14 mouse cellular contexts compared by ENCODE assay signal in the genomic region with DNA sequence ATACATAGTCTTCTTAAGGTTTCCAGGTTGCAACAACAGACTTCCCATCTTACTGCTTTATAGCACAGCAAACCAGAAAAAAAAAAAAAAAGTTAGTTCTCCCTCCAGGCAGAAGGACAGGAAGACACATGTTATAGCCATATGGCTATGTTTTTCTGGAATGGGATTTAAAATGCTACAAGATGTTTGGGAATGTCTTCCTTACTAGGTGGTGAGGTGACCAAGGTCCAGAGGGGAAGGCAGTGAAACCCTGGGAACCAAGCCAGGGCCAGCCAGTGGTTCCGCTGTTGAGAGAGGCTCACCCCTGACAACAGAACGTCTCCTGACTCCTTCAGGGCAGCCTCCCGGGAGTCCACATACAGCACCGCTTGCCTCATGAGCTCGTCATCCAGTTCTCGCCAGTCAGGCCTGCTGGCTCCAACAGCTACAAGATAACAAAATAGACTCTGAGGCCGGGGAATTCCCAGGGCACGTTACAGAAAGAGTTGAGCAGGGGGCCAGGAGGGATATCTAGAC. TPM values are rescaled to one million over a fixed set of nuclear protein-coding genes. Genes with fewer than 3 reads are reported as not detected.
A peak's percentile ranks its signal among the peaks of the same experiment; 100 is the strongest.
DNase-seq lines count a peak whose midpoint lies in the region; ATAC-seq and TF ChIP-seq lines count a peak whose summit lies in the region.
"Had no signal": no experiment of that assay in that cellular context is flagged by ENCODE, and none has a peak within 500 bp of the region (broad histone marks: within the 10 kb centered on the region; RNA-seq: fewer than 3 reads in every experiment).

No protein-coding gene starts in this region.

- no peak for TF ChIP-seq CTCF in brain, embryonic 14.5 days (IDR thresholded peaks at IDR 0.05; ENCODE audit: borderline replicate concordance, extremely low read depth, insufficient read depth, insufficient read length)
- TF ChIP-seq CTCF in liver, adult 2 months (IDR thresholded peaks at IDR 0.05; ENCODE audit: low read depth, low read length) = no peak

- H3K27me3 ChIP-seq in heart, embryonic 13.5 days (replicated peaks) = no peaks in the 10 kb centered on the region
- H3K27me3 ChIP-seq in embryonic facial prominence, embryonic 14.5 days (replicated peaks; ENCODE audit: control insufficient read depth, insufficient read depth, low read length) = no peaks in the 10 kb centered on the region
- H3K27me3 ChIP-seq in liver, adult 2 months (ENCODE audit: control insufficient read depth, insufficient read depth, low read length) = no peaks in the 10 kb centered on the region
- H3K27me3 ChIP-seq in neural tube, embryonic 15.5 days (replicated peaks) = no peaks in the 10 kb centered on the region
- H3K27me3 ChIP-seq: embryonic facial prominence, embryonic 13.5 days; stomach, embryonic 15.5 days had no signal

- DNase-seq in heart, postnatal 14 days = no peak
- peak; percentile 35 for DNase-seq in brain, embryonic 14.5 days (ENCODE audit: low read depth)
- peak; percentile 52 for DNase-seq in embryonic facial prominence, embryonic 14.5 days (ENCODE audit: low spot score)
- peak; percentile 77 for DNase-seq in liver, adult 2 months (ENCODE audit: extremely low read depth, low read depth, low spot score)
- DNase-seq in lung, postnatal 36 days = no peak

- no peak overlapping the region for H3K4me3 ChIP-seq in heart, embryonic 13.5 days
- no peak overlapping the region for H3K4me3 ChIP-seq in embryonic facial prominence, embryonic 14.5 days (ENCODE audit: low read depth, low read length)
- no peak overlapping the region for H3K4me3 ChIP-seq in liver, adult 2 months (ENCODE audit: insufficient read depth, low read depth, low read length)
- H3K4me3 ChIP-seq in neural tube, embryonic 15.5 days (replicated peaks) = no peak overlapping the region
- H3K4me3 ChIP-seq: embryonic facial prominence, embryonic 13.5 days; stomach, embryonic 15.5 days had no signal

- peak; percentile 35; the same call in 1 of the 2 replicates for ATAC-seq in heart, embryonic 13.5 days (ENCODE audit: extremely low read depth, insufficient number of reproducible peaks, low FRiP score, low TSS enrichment)
- peak; percentile 19; the same call in 1 of the 2 replicates for ATAC-seq in embryonic facial prominence, embryonic 14.5 days (ENCODE audit: low read depth)
- ATAC-seq in neural tube, embryonic 15.5 days (ENCODE audit: low FRiP score) = no peak
- ATAC-seq in erythroblast, adult 5-6 weeks (replicated peaks; ENCODE audit: low FRiP score, poor library complexity, severe bottlenecking) = no peak

- H3K9me3 ChIP-seq in heart, embryonic 13.5 days = no peaks in the 10 kb centered on the region
- H3K9me3 ChIP-seq in embryonic facial prominence, embryonic 14.5 days (ENCODE audit: control insufficient read depth, low read length) = no peaks in the 10 kb centered on the region
- no peaks in the 10 kb centered on the region for H3K9me3 ChIP-seq in neural tube, embryonic 15.5 days (replicated peaks)
- H3K9me3 ChIP-seq: embryonic facial prominence, embryonic 13.5 days; stomach, embryonic 15.5 days had no signal

- H3K4me2 ChIP-seq in heart, embryonic 13.5 days = peak overlapping the region; percentile 5; the same call in 1 of the 2 replicates
- H3K4me2 ChIP-seq in embryonic facial prominence, embryonic 14.5 days (ENCODE audit: low read depth, low read length) = no peak overlapping the region
- no peak overlapping the region for H3K4me2 ChIP-seq in neural tube, embryonic 15.5 days
- H3K4me2 ChIP-seq: embryonic facial prominence, embryonic 13.5 days; midbrain, embryonic 11.5 days; stomach, embryonic 15.5 days had no signal

- no peaks in the 10 kb centered on the region for H3K36me3 ChIP-seq in heart, embryonic 13.5 days
- H3K36me3 ChIP-seq in embryonic facial prominence, embryonic 14.5 days (ENCODE audit: control insufficient read depth, insufficient read depth, low read length) = no peaks in the 10 kb centered on the region
- H3K36me3 ChIP-seq in liver, adult 2 months (ENCODE audit: control insufficient read depth, insufficient read depth, low read length) = no peaks in the 10 kb centered on the region
- H3K36me3 ChIP-seq in neural tube, embryonic 15.5 days = no peaks in the 10 kb centered on the region
- H3K36me3 ChIP-seq: embryonic facial prominence, embryonic 13.5 days; stomach, embryonic 15.5 days had no signal

- H3K27ac ChIP-seq in heart, embryonic 13.5 days (replicated peaks) = peak overlapping the region; percentile 3; the same call in 1 of the 2 replicates
- no peak overlapping the region for H3K27ac ChIP-seq in embryonic facial prominence, embryonic 14.5 days (replicated peaks; ENCODE audit: low read depth, low read length)
- peak overlapping the region; percentile 92 for H3K27ac ChIP-seq in liver, adult 2 months (replicated peaks; ENCODE audit: insufficient read depth, low read depth, low read length)
- H3K27ac ChIP-seq in neural tube, embryonic 15.5 days (replicated peaks) = no peak overlapping the region
- H3K27ac ChIP-seq: embryonic facial prominence, embryonic 13.5 days; stomach, embryonic 15.5 days had no signal

- TF ChIP-seq POLR2A in brain, embryonic 14.5 days (IDR thresholded peaks at IDR 0.05; ENCODE audit: borderline replicate concordance, extremely low read depth, insufficient read depth, insufficient read length, poor library complexity, severe bottlenecking) = no peak
- TF ChIP-seq POLR2A in liver, adult 2 months (IDR thresholded peaks at IDR 0.05; ENCODE audit: extremely low read depth, insufficient read depth, low read length) = no peak

- H3K79me2 ChIP-seq in liver, adult 2 months (ENCODE audit: control insufficient read depth, insufficient read depth, low read length) = no peaks in the 10 kb centered on the region

- peaks cover 17% of the 10 kb centered on the region for H3K4me1 ChIP-seq in heart, embryonic 13.5 days
- H3K4me1 ChIP-seq in embryonic facial prominence, embryonic 14.5 days (ENCODE audit: control insufficient read depth, insufficient read depth, low read length) = peaks cover 11% of the 10 kb centered on the region
- peaks cover 25% of the 10 kb centered on the region for H3K4me1 ChIP-seq in liver, adult 2 months (ENCODE audit: control insufficient read depth, insufficient read depth, low read length)
- H3K4me1 ChIP-seq in neural tube, embryonic 15.5 days = 0 out of 2 replicates have a peak, but pooled peaks cover 3% of the 10 kb centered on the region
- H3K4me1 ChIP-seq: stomach, embryonic 15.5 days had no signal

- 10% methylated on average over 8 of the region's 8 CpGs for WGBS in heart, embryonic 13.5 days
- 34% methylated on average over 8 of the region's 8 CpGs for WGBS in embryonic facial prominence, embryonic 14.5 days
- 20% methylated on average over 8 of the region's 8 CpGs for WGBS in liver, adult 2 months
- 66% methylated on average over 8 of the region's 8 CpGs for WGBS in neural tube, embryonic 15.5 days

- intact Hi-C loops in heart, postnatal 14 days (cut with DNase I) = no loop called here

- H3K9ac ChIP-seq in heart, embryonic 13.5 days = no peak overlapping the region
- H3K9ac ChIP-seq in embryonic facial prominence, embryonic 14.5 days (ENCODE audit: low read depth, low read length) = no peak overlapping the region
- no peak overlapping the region for H3K9ac ChIP-seq in liver, adult 2 months (ENCODE audit: low read depth, low read length)
- no peak overlapping the region for H3K9ac ChIP-seq in neural tube, embryonic 15.5 days (replicated peaks)
- H3K9ac ChIP-seq: embryonic facial prominence, embryonic 13.5 days; stomach, embryonic 15.5 days had no signal

RNA-seq across cellular contexts. Expression of a gene that starts 11.7 kb away (rescaled TPM):
- polyA plus RNA-seq in heart, embryonic 13.5 days (2015; fragmentation: Nextera tagmentation; extraction: Ambion mirVana) = 1.7 and 1.9 TPM in 2 replicates
- under 1 TPM; 0.51 to 0.88 TPM for total RNA-seq in heart, postnatal 14 days (2021)
- 15.6 and 20.1 TPM in 2 replicates for polyA plus RNA-seq in brain, embryonic 14.5 days (2012; rRNA removed)
- polyA plus RNA-seq in embryonic facial prominence, embryonic 14.5 days (2014; fragmentation: Nextera tagmentation; extraction: Ambion mirVana) = 55.2 and 62.9 TPM in 2 replicates
- 1.0 and 1.4 TPM in 2 replicates for total RNA-seq in liver, adult 2 months (2014; rRNA removed)
- polyA plus RNA-seq in liver, adult 2 months (2012; rRNA removed) = 1.0 and 2.0 TPM in 2 replicates
- 9.0 and 9.9 TPM in 2 replicates for polyA plus RNA-seq in neural tube, embryonic 15.5 days (2015; fragmentation: Nextera tagmentation; extraction: Ambion mirVana)
- total RNA-seq in erythroblast, adult 5-6 weeks (2015; ENCODE audit: low replicate concordance) = not detected in 2 replicates
- total RNA-seq in erythroblast, adult 5-6 weeks (2017; ENCODE audit: low replicate concordance) = not detected in 2 replicates

RNA-seq across cellular contexts. Expression of a gene that starts 13.6 kb away (rescaled TPM):
- polyA plus RNA-seq in heart, embryonic 13.5 days (2015; fragmentation: Nextera tagmentation; extraction: Ambion mirVana) = not detected in 2 replicates
- total RNA-seq in heart, postnatal 14 days (2021) = not detected
- polyA plus RNA-seq in brain, embryonic 14.5 days (2012; rRNA removed) = 0.04 TPM in 1 of 2 replicates, not detected in the other
- polyA plus RNA-seq in embryonic facial prominence, embryonic 14.5 days (2014; fragmentation: Nextera tagmentation; extraction: Ambion mirVana) = not detected in 2 replicates
- 0.18 and 0.20 TPM in 2 replicates for total RNA-seq in liver, adult 2 months (2014; rRNA removed)
- polyA plus RNA-seq in liver, adult 2 months (2012; rRNA removed) = 0.05 TPM in 1 of 2 replicates, not detected in the other
- not detected in 2 replicates for polyA plus RNA-seq in neural tube, embryonic 15.5 days (2015; fragmentation: Nextera tagmentation; extraction: Ambion mirVana)
- total RNA-seq in erythroblast, adult 5-6 weeks (2015; ENCODE audit: low replicate concordance) = not detected in 2 replicates
- total RNA-seq in erythroblast, adult 5-6 weeks (2017; ENCODE audit: low replicate concordance) = not detected in 2 replicates
- total RNA-seq: adrenal gland, postnatal 36 days; left cerebral cortex, postnatal 25 days had no signal
- polyA plus RNA-seq: embryonic facial prominence, embryonic 13.5 days; heart, embryonic 14.5 days; midbrain, embryonic 11.5 days; stomach, embryonic 15.5 days had no signal

RNA-seq across cellular contexts. Expression of a gene that starts 16.6 kb away (rescaled TPM):
- polyA plus RNA-seq in heart, embryonic 13.5 days (2015; fragmentation: Nextera tagmentation; extraction: Ambion mirVana) = 0.04 and 0.05 TPM in 2 replicates
- total RNA-seq in heart, postnatal 14 days (2021) = under 1 TPM in 1 of 2 experiments, not detected in 1; 0.12 TPM
- polyA plus RNA-seq in brain, embryonic 14.5 days (2012; rRNA removed) = not detected in 2 replicates
- 0.07 TPM in 1 of 2 replicates, not detected in the other for polyA plus RNA-seq in embryonic facial prominence, embryonic 14.5 days (2014; fragmentation: Nextera tagmentation; extraction: Ambion mirVana)
- total RNA-seq in liver, adult 2 months (2014; rRNA removed) = 36.0 and 40.0 TPM in 2 replicates
- polyA plus RNA-seq in liver, adult 2 months (2012; rRNA removed) = 15.8 and 17.0 TPM in 2 replicates
- polyA plus RNA-seq in neural tube, embryonic 15.5 days (2015; fragmentation: Nextera tagmentation; extraction: Ambion mirVana) = 0.32 TPM in 1 of 2 replicates, not detected in the other
- not detected in 2 replicates for total RNA-seq in erythroblast, adult 5-6 weeks (2015; ENCODE audit: low replicate concordance)
- not detected in 2 replicates for total RNA-seq in erythroblast, adult 5-6 weeks (2017; ENCODE audit: low replicate concordance)
- polyA plus RNA-seq: heart, embryonic 14.5 days; midbrain, embryonic 11.5 days had no signal

RNA-seq across cellular contexts. Expression of a gene that starts 45.1 kb away (rescaled TPM):
- polyA plus RNA-seq in heart, embryonic 13.5 days (2015; fragmentation: Nextera tagmentation; extraction: Ambion mirVana) = 0.06 and 0.17 TPM in 2 replicates
- under 1 TPM; 0.32 to 0.41 TPM for total RNA-seq in heart, postnatal 14 days (2021)
- polyA plus RNA-seq in brain, embryonic 14.5 days (2012; rRNA removed) = not detected in 2 replicates
- 1.2 and 1.7 TPM in 2 replicates for polyA plus RNA-seq in embryonic facial prominence, embryonic 14.5 days (2014; fragmentation: Nextera tagmentation; extraction: Ambion mirVana)
- total RNA-seq in liver, adult 2 months (2014; rRNA removed) = not detected in 2 replicates
- polyA plus RNA-seq in liver, adult 2 months (2012; rRNA removed) = not detected in 2 replicates
- polyA plus RNA-seq in neural tube, embryonic 15.5 days (2015; fragmentation: Nextera tagmentation; extraction: Ambion mirVana) = 0.10 TPM in 1 of 2 replicates, not detected in the other
- total RNA-seq in erythroblast, adult 5-6 weeks (2015; ENCODE audit: low replicate concordance) = not detected in 2 replicates
- total RNA-seq in erythroblast, adult 5-6 weeks (2017; ENCODE audit: low replicate concordance) = not detected in 2 replicates
- total RNA-seq: adrenal gland, postnatal 36 days; left cerebral cortex, postnatal 25 days had no signal
- polyA plus RNA-seq: embryonic facial prominence, embryonic 13.5 days; heart, embryonic 14.5 days; midbrain, embryonic 11.5 days; stomach, embryonic 15.5 days had no signal

Comparison
In these comparisons a context has a peak if more than half of its experiments do, and no peak if none do; other contexts are left out.
1. ATAC-seq: peak in heart, embryonic 13.5 days (single experiment) and embryonic facial prominence, embryonic 14.5 days (single experiment); none in neural tube, embryonic 15.5 days (single experiment) and erythroblast, adult 5-6 weeks (single experiment).
2. H3K27ac ChIP-seq: peak in heart, embryonic 13.5 days (single experiment) and liver, adult 2 months (single experiment); none in embryonic facial prominence, embryonic 14.5 days (single experiment) and neural tube, embryonic 15.5 days (single experiment).
3. DNase-seq: peak in brain, embryonic 14.5 days (single experiment), embryonic facial prominence, embryonic 14.5 days (single experiment) and liver, adult 2 months (single experiment); none in heart, postnatal 14 days (0 of 2) and lung, postnatal 36 days (single experiment).
4. RNA of a gene that starts 16.6 kb away (polyA plus RNA-seq): 15.8 to 17.0 TPM in liver, adult 2 months; 0.04 to 0.05 TPM in heart, embryonic 13.5 days, not detected in brain, embryonic 14.5 days, 0.07 TPM in embryonic facial prominence, embryonic 14.5 days and 0.32 TPM in neural tube, embryonic 15.5 days; every median in the first group is over 10 times any median in the second.